Mouse (Mus musculus): ENCODE data around the gene Arhgap19. TPM values are rescaled to one million over a fixed set of nuclear protein-coding genes. Genes with fewer than 3 reads are reported as not detected.

Gene Arhgap19
- polyA plus RNA-seq, 1 experiment from 2014 or later = 25.6 TPM

DNA sequence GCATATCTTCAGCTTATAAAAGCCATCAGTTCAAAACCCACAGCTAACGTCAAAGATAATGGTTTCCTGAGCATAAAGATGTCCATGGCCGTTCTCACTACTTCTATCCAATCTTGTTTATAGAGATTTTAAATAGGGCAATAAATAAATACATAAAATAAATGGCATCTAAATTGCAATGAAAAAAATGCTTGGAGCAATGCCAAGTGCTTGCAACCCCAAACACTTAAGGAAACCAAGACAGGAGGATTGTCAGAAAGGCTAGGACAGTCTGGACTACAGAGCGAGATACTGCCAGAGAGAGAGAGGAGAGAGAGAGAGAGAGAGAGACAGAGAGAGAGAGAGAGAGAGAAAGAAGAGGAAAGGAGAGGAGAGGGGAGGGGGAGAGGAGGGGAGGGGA, 24.7 kb upstream of the Arhgap19 start:
- WGBS (ENCODE audit: insufficient replicate concordance) = 44% methylated on average over 3 of the region's 3 CpGs
- Histone ChIP-seq H3K9ac (ENCODE audit: low read depth, low read length) (no peak overlapping the region), H3K4me3 (ENCODE audit: low read depth, low read length) (no peak overlapping the region), H3K9me3 (replicated peaks; ENCODE audit: control insufficient read depth, low read length) (no peaks in the 10 kb centered on the region), H3K27me3 (ENCODE audit: control insufficient read depth, insufficient read depth, low read depth, low read length) (no peaks in the 10 kb centered on the region), H3K27ac (ENCODE audit: low read length) (no peak overlapping the region), H3K4me1 (ENCODE audit: control insufficient read depth, low read depth, low read length) (peaks cover 17% of the 10 kb centered on the region), H3K36me3 (ENCODE audit: control insufficient read depth, insufficient read depth) (no peaks in the 10 kb centered on the region), H3K4me2 (ENCODE audit: low read depth, low read length) (no peak overlapping the region)
- no peak for ATAC-seq (ENCODE audit: low read depth)

DNA sequence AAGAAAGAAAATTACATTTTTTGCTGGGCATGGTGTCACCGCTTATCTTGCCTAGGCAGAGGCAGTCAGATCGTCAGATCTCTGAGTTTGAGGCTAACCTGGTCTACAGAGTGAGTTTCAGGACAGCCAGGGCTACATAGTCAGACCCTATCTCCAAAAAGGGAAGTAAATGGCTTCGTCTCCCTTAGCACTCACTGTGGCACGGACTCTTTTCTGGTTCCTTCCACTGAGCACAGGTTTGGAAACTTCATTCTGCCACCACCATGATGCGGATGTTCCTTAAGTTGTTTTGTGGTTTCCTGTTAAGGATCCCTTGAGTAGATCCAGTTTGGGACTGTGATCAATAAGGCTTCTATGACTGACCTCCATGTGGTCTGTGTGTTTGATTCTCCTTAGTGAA, 23.1 kb upstream of the Arhgap19 start:
- H3K36me3 ChIP-seq (ENCODE audit: control insufficient read depth, insufficient read depth) = no peaks in the 10 kb centered on the region
- no peak overlapping the region for H3K4me2 ChIP-seq (ENCODE audit: low read depth, low read length)
- 45% methylated on average over 5 of the region's 5 CpGs for WGBS (ENCODE audit: insufficient replicate concordance)
- no peak for ATAC-seq (ENCODE audit: low read depth)
- no peak overlapping the region for H3K4me3 ChIP-seq (ENCODE audit: low read depth, low read length)
- no peak overlapping the region for H3K27ac ChIP-seq (ENCODE audit: low read length)
- no peaks in the 10 kb centered on the region for H3K9me3 ChIP-seq (replicated peaks; ENCODE audit: control insufficient read depth, low read length)
- peaks cover 13% of the 10 kb centered on the region for H3K4me1 ChIP-seq (ENCODE audit: control insufficient read depth, low read depth, low read length)
- H3K9ac ChIP-seq (ENCODE audit: low read depth, low read length) = no peak overlapping the region
- H3K27me3 ChIP-seq (ENCODE audit: control insufficient read depth, insufficient read depth, low read depth, low read length) = no peaks in the 10 kb centered on the region

DNA sequence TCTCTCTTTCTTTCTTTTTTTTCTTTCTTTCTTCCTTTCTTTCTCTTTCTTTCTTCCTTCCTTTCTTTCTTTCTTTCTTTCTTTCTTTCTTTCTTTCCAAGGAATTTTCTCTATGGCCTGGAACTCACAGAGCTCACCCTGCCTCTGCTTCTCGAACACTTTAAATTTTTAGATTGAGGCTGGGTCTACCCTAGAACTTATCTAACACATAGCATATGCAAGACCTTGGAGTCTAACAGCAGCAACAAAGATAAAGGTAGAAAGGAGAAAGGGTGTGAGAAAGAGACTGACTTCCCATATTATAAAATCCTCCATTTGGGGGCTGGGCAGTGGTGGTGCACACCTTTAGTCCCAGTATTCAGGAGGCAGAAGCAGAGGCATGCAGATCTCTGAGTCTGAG, 20.7 kb upstream of the Arhgap19 start:
- Histone ChIP-seq H3K36me3 (ENCODE audit: control insufficient read depth, insufficient read depth) (no peaks in the 10 kb centered on the region), H3K27ac (ENCODE audit: low read length) (no peak overlapping the region), H3K9me3 (replicated peaks; ENCODE audit: control insufficient read depth, low read length) (no peaks in the 10 kb centered on the region), H3K4me3 (ENCODE audit: low read depth, low read length) (no peak overlapping the region), H3K4me2 (ENCODE audit: low read depth, low read length) (no peak overlapping the region), H3K9ac (ENCODE audit: low read depth, low read length) (no peak overlapping the region), H3K27me3 (ENCODE audit: control insufficient read depth, insufficient read depth, low read depth, low read length) (no peaks in the 10 kb centered on the region), H3K4me1 (ENCODE audit: control insufficient read depth, low read depth, low read length) (peaks cover 6% of the 10 kb centered on the region)
- ATAC-seq (ENCODE audit: low read depth) = peak; percentile 30; the same call in 1 of the 2 replicates
- 27% methylated on average over 1 of the region's 1 CpGs for WGBS (ENCODE audit: insufficient replicate concordance)

DNA sequence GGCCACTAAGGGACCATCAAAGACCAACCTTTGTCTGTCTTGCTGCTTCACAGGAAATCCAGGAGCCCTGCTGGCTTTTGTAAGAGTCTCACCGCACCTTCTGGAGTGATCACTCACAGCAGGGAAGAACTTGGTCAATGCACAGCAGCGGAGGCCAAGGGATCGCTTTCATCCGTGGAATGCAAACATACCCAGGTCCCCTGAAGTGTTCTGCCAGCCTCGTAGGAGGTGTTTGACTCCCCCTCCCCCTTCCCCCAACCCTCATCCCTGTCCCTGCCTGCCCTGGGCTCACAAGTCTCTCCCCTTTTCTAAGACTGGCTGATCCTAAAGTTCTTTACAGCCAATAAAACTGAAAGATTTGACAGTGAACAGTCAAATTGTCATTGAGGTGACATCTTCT, 19.6 kb upstream of the Arhgap19 start:
- H3K4me1 ChIP-seq (ENCODE audit: control insufficient read depth, low read depth, low read length) = peaks cover 11% of the 10 kb centered on the region
- ATAC-seq (ENCODE audit: low read depth) = no peak
- H3K9me3 ChIP-seq (replicated peaks; ENCODE audit: control insufficient read depth, low read length) = no peaks in the 10 kb centered on the region
- H3K9ac ChIP-seq (ENCODE audit: low read depth, low read length) = no peak overlapping the region
- H3K4me2 ChIP-seq (ENCODE audit: low read depth, low read length) = no peak overlapping the region
- H3K27ac ChIP-seq (ENCODE audit: low read length) = no peak overlapping the region
- no peak overlapping the region for H3K4me3 ChIP-seq (ENCODE audit: low read depth, low read length)
- WGBS (ENCODE audit: insufficient replicate concordance) = 50% methylated on average over 5 of the region's 5 CpGs
- no peaks in the 10 kb centered on the region for H3K27me3 ChIP-seq (ENCODE audit: control insufficient read depth, insufficient read depth, low read depth, low read length)
- no peaks in the 10 kb centered on the region for H3K36me3 ChIP-seq (ENCODE audit: control insufficient read depth, insufficient read depth)

DNA sequence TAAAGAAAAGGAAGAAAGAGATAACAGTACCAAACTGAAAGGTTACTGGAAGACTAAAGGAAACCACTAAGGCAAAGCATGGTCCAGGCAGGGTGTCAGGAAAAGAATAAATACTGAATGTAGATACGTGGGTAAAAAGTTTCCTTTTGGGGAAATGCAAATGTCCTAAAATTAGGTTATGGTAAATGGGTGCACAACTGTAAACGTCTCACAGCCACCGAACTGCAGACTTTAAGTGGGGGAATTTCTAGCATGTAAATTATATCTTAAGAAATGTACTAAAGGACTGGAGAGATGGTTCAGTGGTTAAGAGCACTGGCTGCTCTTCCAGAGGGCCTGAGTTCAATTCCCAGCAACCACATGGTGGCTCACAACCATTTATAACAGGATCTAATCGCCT, 16.9 kb upstream of the Arhgap19 start:
- no peak for ATAC-seq (ENCODE audit: low read depth)
- Histone ChIP-seq H3K9me3 (replicated peaks; ENCODE audit: control insufficient read depth, low read length) (no peaks in the 10 kb centered on the region), H3K4me3 (ENCODE audit: low read depth, low read length) (no peak overlapping the region), H3K36me3 (ENCODE audit: control insufficient read depth, insufficient read depth) (no peaks in the 10 kb centered on the region), H3K27ac (ENCODE audit: low read length) (no peak overlapping the region), H3K4me2 (ENCODE audit: low read depth, low read length) (no peak overlapping the region), H3K9ac (ENCODE audit: low read depth, low read length) (no peak overlapping the region), H3K4me1 (ENCODE audit: control insufficient read depth, low read depth, low read length) (peaks cover 7% of the 10 kb centered on the region), H3K27me3 (ENCODE audit: control insufficient read depth, insufficient read depth, low read depth, low read length) (no peaks in the 10 kb centered on the region)
- 57% methylated on average over 4 of the region's 4 CpGs for WGBS (ENCODE audit: insufficient replicate concordance)

DNA sequence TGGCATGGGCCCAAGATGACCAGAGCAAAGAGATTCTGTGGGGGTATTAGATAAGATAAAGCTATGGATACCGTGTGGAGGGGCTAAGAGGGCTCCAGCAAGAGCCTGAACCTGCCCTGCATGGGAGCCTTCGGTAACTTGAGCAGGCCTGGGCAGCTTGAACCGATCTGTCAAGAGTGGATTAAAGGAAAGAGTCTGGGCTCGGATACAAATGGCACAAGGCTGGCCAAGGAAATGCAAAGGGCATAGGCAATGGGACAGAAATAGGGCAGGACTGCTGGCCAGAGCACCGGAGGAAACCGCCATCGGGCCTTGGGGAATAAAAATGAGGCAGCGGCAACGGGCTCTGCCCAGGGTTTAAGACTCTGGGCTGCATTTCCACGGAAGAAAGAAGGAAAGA, 15.5 kb upstream of the Arhgap19 start:
- Histone ChIP-seq H3K27ac (ENCODE audit: low read length) (no peak overlapping the region), H3K9ac (ENCODE audit: low read depth, low read length) (no peak overlapping the region), H3K4me3 (ENCODE audit: low read depth, low read length) (no peak overlapping the region), H3K4me2 (ENCODE audit: low read depth, low read length) (no peak overlapping the region), H3K27me3 (ENCODE audit: control insufficient read depth, insufficient read depth, low read depth, low read length) (no peaks in the 10 kb centered on the region), H3K9me3 (replicated peaks; ENCODE audit: control insufficient read depth, low read length) (no peaks in the 10 kb centered on the region), H3K4me1 (ENCODE audit: control insufficient read depth, low read depth, low read length) (peaks cover 14% of the 10 kb centered on the region), H3K36me3 (ENCODE audit: control insufficient read depth, insufficient read depth) (no peaks in the 10 kb centered on the region)
- WGBS (ENCODE audit: insufficient replicate concordance) = 67% methylated on average over 10 of the region's 10 CpGs
- no peak for ATAC-seq (ENCODE audit: low read depth)

DNA sequence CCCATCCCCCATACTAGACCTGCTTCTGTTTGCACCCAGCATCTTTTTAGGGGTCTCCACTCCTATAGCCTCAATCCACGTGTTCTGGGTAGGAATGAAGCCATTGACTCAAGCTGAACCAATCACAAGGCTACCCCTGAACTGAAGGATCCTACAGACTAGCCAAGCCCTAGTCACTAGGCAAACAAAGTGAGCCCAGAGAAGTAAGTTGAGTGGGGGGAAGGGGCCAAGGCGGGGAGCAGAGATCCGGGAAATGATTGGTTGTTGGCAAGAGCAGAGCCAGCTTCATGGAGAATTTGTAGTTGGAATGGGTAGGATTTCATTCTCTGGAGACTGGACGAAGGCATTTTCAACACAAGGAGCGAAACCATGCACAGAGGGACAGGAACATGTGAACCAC, 15.1 kb upstream of the Arhgap19 start:
- WGBS (ENCODE audit: insufficient replicate concordance) = 58% methylated on average over 5 of the region's 5 CpGs

DNA sequence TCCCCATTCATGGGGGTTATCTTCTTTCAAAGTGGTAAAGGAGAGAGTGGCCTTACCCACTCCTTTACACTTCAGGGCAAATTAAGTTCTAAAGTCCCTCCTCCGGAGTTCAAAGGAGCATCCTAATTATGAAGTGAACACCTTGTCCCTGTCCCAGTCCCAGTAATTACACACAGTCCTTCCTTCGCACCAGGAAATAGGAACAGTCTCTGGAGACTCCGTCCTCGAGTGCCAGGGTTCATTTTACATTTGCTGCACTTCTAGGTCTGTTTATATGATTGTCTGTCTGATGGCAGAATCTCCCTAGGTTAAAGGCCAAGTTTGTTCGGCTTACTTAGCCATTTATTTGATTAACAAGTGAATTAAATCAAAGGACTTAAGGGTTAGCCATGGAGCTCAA, 14.6 kb upstream of the Arhgap19 start:
- H3K27ac ChIP-seq (ENCODE audit: low read length) = no peak overlapping the region
- H3K36me3 ChIP-seq (ENCODE audit: control insufficient read depth, insufficient read depth) = no peaks in the 10 kb centered on the region
- 64% methylated on average over 5 of the region's 5 CpGs for WGBS (ENCODE audit: insufficient replicate concordance)
- H3K4me1 ChIP-seq (ENCODE audit: control insufficient read depth, low read depth, low read length) = peaks cover 14% of the 10 kb centered on the region
- H3K4me3 ChIP-seq (ENCODE audit: low read depth, low read length) = no peak overlapping the region
- H3K27me3 ChIP-seq (ENCODE audit: control insufficient read depth, insufficient read depth, low read depth, low read length) = no peaks in the 10 kb centered on the region
- H3K9ac ChIP-seq (ENCODE audit: low read depth, low read length) = no peak overlapping the region
- no peaks in the 10 kb centered on the region for H3K9me3 ChIP-seq (replicated peaks; ENCODE audit: control insufficient read depth, low read length)
- no peak overlapping the region for H3K4me2 ChIP-seq (ENCODE audit: low read depth, low read length)
- no peak for ATAC-seq (ENCODE audit: low read depth)

More for the DNA sequence above, 15.1 kb upstream of the Arhgap19 start:
- Histone ChIP-seq H3K27me3 (ENCODE audit: control insufficient read depth, insufficient read depth, low read depth, low read length) (no peaks in the 10 kb centered on the region), H3K9ac (ENCODE audit: low read depth, low read length) (no peak overlapping the region), H3K36me3 (ENCODE audit: control insufficient read depth, insufficient read depth) (no peaks in the 10 kb centered on the region), H3K9me3 (replicated peaks; ENCODE audit: control insufficient read depth, low read length) (no peaks in the 10 kb centered on the region), H3K4me1 (ENCODE audit: control insufficient read depth, low read depth, low read length) (peaks cover 14% of the 10 kb centered on the region), H3K27ac (ENCODE audit: low read length) (no peak overlapping the region), H3K4me3 (ENCODE audit: low read depth, low read length) (no peak overlapping the region), H3K4me2 (ENCODE audit: low read depth, low read length) (no peak overlapping the region)
- no peak for ATAC-seq (ENCODE audit: low read depth)

DNA sequence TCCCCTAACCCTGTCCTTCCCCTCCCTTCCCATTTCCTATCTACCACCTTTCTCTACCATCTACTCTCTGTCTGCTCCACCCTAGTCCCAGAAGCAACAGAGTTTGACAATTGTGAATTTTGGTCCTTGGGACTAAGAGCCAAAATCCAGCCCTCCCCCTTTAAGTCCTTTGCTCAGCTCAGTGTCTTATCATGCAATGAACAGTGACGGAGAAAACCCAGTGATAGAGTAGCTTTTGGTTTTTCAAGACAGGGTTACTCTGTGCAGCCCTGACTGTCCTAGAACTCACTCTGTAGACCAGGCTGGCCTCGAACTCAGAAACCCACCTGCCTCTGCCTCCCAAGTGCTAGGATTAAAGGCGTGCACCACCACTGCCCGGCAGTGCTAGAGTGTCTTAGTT, 11.5 kb upstream of the Arhgap19 start:
- Histone ChIP-seq H3K36me3 (ENCODE audit: control insufficient read depth, insufficient read depth) (no peaks in the 10 kb centered on the region), H3K4me1 (ENCODE audit: control insufficient read depth, low read depth, low read length) (peaks cover 19% of the 10 kb centered on the region), H3K27me3 (ENCODE audit: control insufficient read depth, insufficient read depth, low read depth, low read length) (no peaks in the 10 kb centered on the region), H3K27ac (ENCODE audit: low read length) (no peak overlapping the region), H3K4me3 (ENCODE audit: low read depth, low read length) (no peak overlapping the region), H3K9me3 (replicated peaks; ENCODE audit: control insufficient read depth, low read length) (no peaks in the 10 kb centered on the region), H3K9ac (ENCODE audit: low read depth, low read length) (no peak overlapping the region), H3K4me2 (ENCODE audit: low read depth, low read length) (no peak overlapping the region)
- WGBS (ENCODE audit: insufficient replicate concordance) = 54% methylated on average over 4 of the region's 4 CpGs
- peak; percentile 55; the same call in 1 of the 2 replicates for ATAC-seq (ENCODE audit: low read depth)

DNA sequence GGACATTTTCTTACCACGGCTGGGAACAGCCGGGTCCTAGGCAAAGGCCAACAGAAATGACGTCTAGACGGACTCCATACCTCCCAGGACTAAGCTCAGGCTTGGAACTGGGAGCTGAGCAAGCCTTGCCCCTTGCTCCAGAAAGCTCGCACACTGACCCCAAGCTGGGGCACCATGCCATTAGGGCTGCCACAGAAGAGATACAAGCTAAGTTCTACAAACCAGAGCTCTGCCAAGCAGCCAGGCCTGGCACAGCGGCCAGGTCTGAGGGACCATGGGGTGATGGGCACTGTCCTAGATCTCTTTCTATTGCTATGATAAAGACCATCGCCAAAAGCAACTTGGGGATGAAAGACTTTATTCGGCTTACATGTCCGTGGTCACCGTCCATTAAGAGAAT, 10.7 kb upstream of the Arhgap19 start:
- Histone ChIP-seq H3K27ac (ENCODE audit: low read length) (no peak overlapping the region), H3K9me3 (replicated peaks; ENCODE audit: control insufficient read depth, low read length) (no peaks in the 10 kb centered on the region), H3K27me3 (ENCODE audit: control insufficient read depth, insufficient read depth, low read depth, low read length) (no peaks in the 10 kb centered on the region), H3K4me3 (ENCODE audit: low read depth, low read length) (no peak overlapping the region), H3K9ac (ENCODE audit: low read depth, low read length) (no peak overlapping the region), H3K4me2 (ENCODE audit: low read depth, low read length) (no peak overlapping the region), H3K36me3 (ENCODE audit: control insufficient read depth, insufficient read depth) (no peaks in the 10 kb centered on the region), H3K4me1 (ENCODE audit: control insufficient read depth, low read depth, low read length) (peaks cover 27% of the 10 kb centered on the region)
- 84% methylated on average over 10 of the region's 10 CpGs for WGBS (ENCODE audit: insufficient replicate concordance)
- ATAC-seq (ENCODE audit: low read depth) = no peak
